Mouse (Mus musculus) retina, postnatal 7 days (tissue): ENCODE measurements around the gene Gigyf2.

ENCODE experiments used
- DNase-seq: peaks from one replicate; pipeline ENCODE4 v3.0.0-alpha.2; 2012; ENCODE audit warnings: low read depth, low spot score

Gene Gigyf2

DNA sequence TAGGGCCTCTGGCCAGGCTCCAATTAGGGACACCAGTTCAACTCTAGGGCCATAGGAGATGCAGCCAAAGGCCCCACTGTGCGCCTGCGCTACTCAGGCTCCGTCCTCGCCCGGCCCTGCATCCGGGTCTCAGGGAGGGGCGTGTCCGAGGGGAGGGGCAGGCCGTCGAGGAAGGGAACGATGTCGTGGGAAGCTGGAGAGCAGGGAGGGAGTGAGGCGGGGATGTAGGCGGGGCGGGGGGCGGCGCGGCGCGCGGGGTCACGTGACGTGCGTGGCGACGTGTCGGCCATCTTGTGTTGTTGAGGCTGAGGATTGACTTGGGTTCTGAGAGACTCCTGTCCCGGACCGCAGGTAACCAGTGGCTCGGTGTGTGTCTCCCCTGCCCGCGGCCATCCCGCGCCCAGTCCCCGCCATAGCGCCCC, at the start of gene Gigyf2:
Gigyf2 (plus strand) TSS at position 257 of the 422 bp plus-strand sequence.
- peak; percentile 92 for DNase-seq

DNA sequence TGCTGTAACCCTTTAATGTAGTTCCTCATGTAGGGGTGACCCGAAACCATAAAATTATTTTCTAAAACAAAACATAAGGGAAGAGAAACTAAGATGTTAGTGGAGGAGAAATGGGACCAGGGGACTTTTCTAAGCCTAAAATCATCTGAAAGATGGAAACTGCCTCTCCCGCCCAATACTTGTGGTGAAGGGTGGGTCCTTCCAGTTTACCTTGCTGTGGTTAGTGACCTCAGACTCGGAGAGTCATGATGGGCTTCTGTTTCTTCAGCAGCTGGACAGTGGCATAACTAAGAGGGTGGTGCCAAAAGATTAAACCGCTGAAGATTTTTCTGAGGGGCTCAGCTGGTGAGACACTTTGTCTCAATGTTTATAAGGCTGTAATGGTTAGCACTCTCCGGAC, 46.5 kb upstream of the Gigyf2 start:
- DNase-seq: no peak

- DNase-seq: no peak
Observed at GRCm38 (mm10) chr1:87281599-87282412, 45.0 kb upstream of the Gigyf2 start.

DNA sequence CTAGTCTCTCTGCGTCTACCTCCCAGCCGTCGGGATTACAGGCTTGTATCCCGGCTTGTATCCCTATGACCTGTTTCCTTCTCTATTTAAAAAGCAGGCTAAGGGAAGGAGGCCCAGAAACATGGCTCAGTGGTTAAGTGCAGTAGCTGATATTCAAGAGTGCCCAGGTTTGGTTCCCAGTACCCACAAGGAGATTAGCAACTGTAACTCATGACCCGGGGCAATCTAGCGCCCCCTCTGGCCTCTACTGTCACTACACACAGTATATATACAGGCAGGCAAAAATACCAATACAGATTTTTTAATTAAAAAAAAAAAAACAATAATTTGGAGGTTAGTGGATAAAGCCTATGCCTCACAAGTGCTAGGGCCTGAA, 44.4 kb upstream of the Gigyf2 start:
- no peak for DNase-seq

GRCm38 (mm10) chr1:87283410-87283960, 43.3 kb upstream of the Gigyf2 start:
- no peak for DNase-seq

DNA sequence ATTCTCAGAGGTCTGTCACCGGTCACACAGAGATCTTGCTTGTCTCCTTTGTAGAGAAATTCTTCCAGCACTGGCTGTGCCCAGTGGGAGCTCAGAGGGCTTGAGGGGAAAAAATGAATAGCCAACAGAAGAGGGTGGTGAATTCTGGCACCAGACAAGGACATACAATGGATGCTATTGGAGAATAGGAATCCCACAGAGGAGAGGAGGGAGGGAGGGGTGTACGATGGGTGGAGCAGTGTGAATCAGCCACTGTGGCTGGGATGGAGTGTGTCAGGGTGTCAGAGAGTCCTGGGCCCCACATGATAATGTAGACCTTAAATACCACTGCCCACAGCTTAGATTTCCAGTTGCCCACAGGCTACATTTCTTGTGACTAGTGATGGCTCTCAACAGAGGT, 39.7 kb upstream of the Gigyf2 start:
- DNase-seq: no peak

GRCm38 (mm10) chr1:87291416-87291815, 35.4 kb upstream of the Gigyf2 start:
- no peak for DNase-seq

DNA sequence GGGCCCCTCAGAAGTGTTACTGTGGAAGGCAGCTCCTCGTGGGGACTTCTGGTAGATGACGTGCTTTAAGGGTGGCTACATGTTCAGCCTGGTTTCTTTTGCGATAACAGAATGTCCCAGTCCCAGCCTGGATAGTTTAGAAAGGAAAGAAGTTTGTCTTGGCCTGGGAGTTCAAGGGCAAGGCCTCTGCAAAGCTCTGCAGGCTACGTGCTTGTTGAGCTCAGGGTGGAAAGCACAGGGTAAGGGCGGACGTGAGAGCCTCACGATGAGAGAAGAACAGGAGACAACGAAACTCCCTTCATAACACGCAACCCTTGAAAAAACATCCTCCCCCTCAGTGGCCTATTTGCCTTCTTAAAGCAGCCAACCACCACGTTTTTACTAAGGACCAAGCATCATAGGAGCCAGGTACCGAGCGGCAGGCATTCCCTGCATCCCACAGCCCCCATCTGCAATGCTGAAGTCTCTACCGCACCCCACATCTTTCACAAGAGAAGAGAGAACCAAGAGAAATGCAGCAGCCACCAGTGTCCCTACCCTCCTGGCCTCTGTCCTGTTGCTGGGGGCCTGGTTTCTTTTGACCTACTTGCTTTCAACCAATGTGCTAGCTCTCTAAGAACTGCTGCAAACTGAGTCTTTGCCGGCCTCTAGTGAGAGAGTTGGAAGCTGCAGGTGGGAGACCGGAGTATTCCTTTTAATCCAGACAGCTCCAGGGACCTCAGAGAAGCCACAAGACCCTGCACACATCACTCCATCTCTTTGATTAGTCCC, 34.2 kb upstream of the Gigyf2 start:
- peak; percentile 55 for DNase-seq

DNA sequence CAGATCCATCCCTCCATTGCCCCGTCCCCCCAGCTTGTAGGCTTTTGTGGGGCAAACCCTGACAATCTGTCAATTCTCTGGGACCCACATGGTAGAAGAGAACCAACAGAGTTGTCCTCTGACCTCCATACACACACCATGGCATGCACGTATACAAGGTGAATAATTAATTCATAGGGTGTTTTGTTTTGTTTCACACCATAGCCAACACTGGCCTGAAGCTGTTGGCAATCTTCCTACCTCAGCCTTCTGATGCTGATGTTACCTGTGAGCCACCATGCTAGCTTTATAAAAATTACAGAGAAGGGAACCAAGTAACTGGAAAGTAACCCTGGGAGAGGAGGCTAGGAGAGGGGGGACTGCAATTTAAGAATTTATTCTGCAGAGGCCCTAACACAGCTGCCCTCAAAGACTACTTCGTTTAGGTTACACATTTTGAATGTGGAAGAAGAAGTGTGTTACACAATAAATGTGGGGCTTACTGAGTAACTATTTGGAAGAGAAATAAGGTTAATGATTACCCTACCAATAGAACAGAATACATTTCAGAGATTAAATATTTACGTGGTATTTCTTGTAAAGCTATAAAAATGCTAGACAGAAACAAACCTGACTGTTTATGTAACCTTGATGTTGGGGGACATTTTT, 32.6 kb upstream of the Gigyf2 start:
- DNase-seq: no peak

DNA sequence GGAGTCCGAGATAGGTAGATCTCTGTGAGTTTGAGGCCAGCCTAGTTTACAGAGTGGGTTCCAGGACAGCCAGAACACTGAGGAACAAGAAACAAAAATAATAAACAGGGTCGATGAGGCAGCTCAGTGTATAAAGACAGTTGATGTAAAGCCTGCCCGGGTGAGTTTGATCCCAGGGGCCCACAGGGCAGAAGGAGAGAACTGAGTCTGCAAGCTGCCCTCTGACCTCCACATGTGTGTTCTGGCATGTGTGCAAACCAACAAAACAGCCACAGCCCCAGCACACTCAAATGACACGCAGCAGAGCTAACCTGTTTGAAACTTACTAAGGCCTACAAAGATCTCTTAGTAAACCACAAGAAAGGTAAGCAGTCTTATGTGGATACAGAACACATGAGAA, 31.8 kb upstream of the Gigyf2 start:
- DNase-seq: no peak

- no peak for DNase-seq
Observed at GRCm38 (mm10) chr1:87297346-87297925, 29.4 kb upstream of the Gigyf2 start.

- no peak for DNase-seq
Observed at GRCm38 (mm10) chr1:87300360-87301286, 26.2 kb upstream of the Gigyf2 start.

DNA sequence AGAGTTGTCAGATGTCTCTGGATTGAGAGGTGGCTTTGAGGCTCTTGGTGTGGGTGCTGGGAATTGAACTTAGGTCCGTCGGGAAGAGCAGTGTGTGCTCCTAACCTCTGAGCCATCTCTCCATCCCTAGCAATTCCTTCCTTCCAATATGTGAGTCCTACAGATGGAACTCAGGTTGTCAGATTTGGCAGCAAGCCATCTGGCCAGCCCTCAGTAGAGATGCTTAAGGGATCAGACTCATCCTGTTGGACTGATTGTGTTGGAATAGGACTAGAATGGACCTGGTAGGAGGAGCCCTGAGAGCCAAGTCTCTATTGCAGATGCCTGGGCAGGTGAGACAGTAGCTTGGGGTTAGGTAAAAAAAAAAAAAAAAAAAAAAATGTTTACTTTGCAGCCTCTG, 24.8 kb upstream of the Gigyf2 start:
- DNase-seq: no peak

DNA sequence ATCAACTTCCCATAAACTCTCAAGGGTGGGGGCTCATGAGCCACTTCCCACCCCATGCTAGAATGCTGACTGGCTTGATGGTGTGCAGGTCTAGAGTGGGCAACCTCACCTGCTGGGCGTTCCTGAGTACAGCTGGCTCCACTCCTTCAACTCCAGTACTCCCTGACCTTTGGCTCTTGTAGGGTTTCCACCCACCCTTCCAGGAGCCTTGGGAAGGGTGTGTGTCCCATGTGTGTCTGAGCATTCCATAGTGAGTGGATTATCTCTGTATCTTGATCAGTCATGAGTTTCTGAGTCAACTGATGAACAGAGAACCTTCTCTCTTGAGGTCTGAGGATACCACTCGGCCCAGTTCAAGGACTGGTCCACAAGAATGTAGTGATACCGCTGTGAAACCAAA, 17.8 kb upstream of the Gigyf2 start:
- no peak for DNase-seq

- DNase-seq: no peak
Observed at GRCm38 (mm10) chr1:87309621-87310020, 17.2 kb upstream of the Gigyf2 start.

GRCm38 (mm10) chr1:87312681-87313080, 14.1 kb upstream of the Gigyf2 start:
- DNase-seq: no peak

DNA sequence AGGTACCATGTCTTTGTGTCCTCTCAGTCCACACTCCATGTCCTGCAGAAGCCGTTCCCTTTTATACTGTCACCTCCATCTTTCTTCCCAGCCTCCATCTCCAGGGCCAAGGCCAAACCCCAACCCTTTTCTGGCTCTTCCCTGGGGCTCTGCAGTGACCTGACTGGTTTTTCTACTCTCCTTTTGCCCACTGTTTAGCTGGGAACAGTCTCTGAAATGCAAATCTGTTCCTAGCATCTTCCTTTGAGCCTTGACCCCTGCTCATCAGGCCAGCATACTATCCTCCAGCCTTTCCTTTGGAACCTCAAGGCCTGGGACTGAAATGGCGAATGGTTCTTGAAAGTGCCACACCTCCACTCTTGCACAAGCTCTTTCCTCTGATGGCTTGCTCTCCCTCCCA, 13.7 kb upstream of the Gigyf2 start:
- DNase-seq: no peak

- DNase-seq: no peak
Observed at GRCm38 (mm10) chr1:87313843-87314570, 12.8 kb upstream of the Gigyf2 start.

DNA sequence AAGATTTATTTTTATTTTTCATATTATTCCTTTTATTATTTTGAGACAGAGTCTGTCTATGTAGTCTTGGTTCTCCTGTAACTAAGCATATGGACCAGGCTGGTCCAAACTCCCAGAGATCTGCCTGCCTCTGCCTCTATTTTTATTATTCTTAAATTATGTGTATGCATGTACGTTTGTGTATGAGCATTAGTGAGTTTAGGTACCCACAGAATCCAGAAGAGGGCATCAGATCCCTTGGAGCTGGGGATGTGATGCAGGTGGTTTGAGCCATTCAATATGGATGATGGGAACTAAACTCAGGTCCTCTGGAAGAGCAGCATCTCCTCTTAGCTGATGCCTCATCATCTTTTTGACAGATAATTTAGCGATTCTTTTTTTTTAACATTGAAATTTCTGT, 11.4 kb upstream of the Gigyf2 start:
- DNase-seq: no peak

DNA sequence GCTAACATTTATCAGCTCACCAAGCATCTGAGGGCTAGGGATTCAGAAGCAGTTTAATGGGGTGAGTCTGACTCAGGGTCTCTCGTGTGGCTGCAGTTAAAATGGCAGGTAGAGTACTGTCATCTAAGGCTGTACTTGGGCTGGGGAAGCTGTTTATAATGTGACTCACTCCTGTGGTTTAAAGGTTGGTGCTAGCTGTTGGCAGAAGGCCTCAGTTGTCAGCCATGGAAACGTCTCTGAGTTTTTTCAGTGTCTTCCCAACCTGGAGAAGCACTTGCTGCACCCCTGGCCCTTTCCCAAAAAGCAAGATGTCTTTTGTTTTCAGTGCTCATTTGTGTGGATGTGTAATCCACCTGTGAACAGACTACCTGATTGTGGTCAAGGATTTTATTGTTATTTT, 10.9 kb upstream of the Gigyf2 start:
- no peak for DNase-seq
